Mouse (Mus musculus) CD4-positive helper T cell, adult 2 months (primary cell): ENCODE results near the gene Ang2.
A peak's percentile ranks its signal among the peaks of the same experiment; 100 is the strongest.
"Not testable (repeated sequence)": the region's sequence is repeated elsewhere in the genome, so short reads cannot be mapped to it uniquely, and the experiment has no call there.

Experiments used
- DNase-seq: peaks from one replicate; pipeline ENCODE4 v3.0.0-alpha.2; 2012; ENCODE audit warnings: low read depth, missing footprints, low spot score

Ang2 gene

DNA sequence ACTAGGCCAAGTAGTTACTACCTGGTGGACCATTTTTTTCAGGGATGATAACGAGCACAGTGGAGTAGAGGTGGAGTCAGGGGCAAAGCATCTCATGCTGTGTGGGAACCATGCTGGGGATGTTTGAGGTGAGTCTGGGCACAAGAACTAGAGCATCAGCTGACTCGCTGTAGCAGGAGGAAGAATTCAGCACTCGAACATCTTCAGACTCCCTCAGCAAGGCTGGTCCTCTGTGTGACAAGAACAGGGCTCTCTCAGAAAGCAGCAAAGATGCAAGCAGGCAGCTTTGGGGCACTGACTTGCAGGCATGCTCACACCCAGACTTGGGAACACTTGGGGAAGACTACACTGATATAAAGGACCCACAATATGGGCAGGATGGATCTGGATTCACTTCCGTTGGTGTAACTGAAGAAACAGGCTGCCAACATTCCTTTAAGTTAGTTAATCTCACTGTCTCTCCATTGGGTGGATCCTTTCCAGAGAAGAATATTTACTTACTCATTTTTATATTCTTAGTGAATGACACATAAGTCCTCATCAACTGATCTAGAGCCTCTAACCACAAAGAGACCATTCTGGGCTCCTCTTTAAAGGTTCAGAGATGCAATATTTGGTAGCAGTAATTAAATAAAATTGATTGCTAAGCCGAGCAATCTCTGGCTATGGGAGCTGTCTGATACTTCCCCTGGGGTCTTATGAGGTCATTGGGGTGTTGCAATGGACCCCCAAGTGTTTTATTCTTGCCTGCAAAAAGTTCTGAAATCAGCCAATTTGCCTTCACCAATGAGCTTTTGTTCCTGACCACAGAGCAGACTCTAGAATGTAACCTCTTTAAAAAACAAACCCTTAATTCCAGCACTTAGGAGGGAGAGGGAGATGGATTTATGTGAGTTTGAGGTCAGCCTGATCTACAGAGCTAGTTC is at the start of gene Ang2:
Gene Ang2 (minus strand): TSS at position 51 of the 926 bp plus-strand sequence.
- DNase-seq, result no peak

DNA sequence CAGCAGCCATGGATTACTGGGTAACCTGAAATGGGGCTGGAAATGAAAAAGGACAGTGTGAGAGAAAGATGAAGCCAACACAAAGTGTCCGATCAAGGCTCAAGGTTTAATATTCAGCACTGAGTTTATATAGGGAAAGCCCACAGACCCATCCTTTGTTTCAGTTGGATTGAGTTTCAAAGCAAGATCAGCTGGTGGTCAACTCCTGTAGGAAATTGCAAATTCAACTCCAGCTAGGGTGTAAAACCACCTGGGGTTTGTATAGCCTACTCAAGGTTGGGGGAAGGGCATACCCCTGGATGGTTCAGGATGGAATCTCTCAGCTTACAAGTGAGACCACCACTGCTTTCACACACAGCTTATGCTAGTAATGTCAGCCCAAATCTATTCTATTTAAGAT is 48.8 kb upstream of the Ang2 start:
- DNase-seq, result no peak

DNA sequence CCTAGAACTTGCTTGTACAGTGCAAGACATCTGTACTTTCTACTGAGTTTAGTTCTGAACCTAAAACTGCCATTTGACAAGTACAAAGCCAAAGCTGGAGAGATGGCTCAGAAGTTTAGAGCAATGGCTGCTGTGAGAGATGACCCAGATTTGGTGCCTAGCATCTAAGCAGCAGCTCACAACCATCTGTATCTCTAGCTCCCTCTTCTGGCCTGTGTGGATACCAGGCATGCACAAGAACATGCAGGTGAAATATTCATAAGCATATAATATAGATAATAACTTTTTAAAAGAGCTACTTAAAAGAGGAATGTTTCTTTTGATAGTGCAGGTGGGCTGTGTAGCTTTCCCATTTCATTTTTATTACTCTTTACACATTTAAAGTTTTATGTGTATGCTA is 42.0 kb upstream of the Ang2 start:
- peak; percentile 7 for DNase-seq

DNA sequence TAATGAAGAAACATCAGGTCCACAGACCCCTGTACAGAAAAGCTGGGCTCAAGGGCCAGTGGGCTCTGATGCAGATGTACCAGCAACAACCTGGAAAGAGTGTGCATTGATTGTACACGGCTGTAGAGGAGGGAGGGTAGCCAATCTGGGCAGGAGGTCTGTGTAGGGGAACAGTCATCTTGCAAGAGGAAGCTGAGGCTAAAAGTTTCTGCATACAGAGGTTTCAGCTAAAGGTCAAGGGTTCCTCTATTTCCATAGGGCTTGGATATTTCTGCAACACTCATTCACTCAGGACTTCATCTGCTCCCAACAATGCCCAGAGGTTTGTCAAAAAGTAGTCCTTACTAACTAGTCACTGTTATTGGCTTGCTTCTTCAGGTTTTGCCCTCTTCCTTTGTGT is 38.5 kb upstream of the Ang2 start:
- not testable (repeated sequence) for DNase-seq

DNA sequence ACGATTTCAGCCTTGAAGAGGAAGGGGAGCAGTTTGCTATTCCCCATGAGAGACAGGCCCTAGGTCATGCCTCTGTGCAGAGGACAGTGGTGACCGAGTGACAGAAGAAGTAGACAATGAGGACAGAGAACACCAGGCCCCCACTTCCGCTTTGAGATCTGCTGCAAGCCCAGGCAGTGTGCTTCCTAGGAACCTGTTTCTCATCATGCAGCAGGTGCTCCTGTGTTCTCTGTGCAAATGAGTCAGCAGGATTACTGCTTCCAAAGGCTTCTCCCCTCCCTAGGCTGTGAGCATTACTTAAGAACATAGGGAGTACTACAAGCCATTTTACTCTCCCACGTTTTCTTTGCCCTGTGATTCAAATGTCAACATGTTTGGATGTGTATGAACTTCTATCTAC is 30.7 kb upstream of the Ang2 start:
- DNase-seq, result not testable (repeated sequence)

DNA sequence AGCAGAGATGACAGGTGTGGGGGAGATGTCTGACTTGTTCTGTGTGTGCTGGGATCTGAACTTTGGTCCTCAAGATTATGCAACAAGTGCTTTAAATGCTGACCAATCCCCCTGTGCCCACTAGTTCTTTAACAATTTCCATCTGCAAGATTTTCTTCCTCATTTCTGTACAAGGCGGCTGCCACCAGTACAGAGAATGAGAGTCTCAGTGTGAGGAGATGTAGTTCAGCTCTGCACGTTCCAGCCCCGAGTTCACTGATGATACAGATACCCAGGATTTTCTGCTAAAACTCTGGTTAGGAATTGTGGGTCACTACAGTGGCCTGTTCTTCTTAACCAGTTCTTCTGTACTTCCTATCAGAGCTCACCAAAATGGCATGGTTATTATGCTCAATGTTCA is 21.1 kb upstream of the Ang2 start:
- not testable (repeated sequence) for DNase-seq

DNA sequence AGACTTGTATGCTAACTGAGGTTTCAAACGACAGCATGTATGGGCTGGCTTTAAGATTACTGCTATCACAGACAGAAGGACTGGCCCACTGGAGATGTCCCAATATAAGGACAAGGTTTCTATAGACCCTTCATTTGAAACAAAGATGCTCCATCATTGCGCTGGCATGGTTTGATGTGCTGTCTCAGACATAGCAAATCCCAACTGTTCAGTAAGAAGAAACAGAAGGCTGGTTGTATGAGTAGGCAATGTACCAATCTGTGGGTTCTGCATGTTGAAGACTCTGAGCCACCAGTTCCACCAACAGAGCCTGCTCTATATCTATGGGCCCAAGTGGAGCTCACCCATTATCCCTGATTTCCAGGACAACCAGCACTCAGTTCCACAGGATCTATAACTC is 4.2 kb upstream of the Ang2 start, which contains the start of gene Ear14:
Gene Ear14 (plus strand): TSS at position 277 of the 400 bp plus-strand sequence.
- no peak for DNase-seq

DNA sequence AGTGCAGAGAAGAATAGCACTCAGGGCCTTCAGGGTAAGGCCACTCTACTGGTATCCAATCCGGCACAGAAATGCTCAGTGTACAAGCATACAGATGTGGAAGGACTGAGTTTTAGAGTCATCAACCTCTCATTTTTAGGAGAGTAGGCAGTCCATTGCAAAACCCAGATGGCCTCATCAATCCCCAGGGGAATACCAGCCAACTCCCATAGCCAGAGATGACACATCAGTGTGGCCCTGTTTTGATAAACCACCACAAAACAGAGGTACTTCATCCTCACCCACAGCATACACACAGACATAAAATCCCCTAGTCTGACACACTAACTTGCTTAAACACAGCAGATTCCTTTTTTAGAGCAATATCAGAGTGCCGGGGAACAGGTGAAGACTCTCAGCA is 1.5 kb upstream of the Ang2 start:
- no peak for DNase-seq

DNA sequence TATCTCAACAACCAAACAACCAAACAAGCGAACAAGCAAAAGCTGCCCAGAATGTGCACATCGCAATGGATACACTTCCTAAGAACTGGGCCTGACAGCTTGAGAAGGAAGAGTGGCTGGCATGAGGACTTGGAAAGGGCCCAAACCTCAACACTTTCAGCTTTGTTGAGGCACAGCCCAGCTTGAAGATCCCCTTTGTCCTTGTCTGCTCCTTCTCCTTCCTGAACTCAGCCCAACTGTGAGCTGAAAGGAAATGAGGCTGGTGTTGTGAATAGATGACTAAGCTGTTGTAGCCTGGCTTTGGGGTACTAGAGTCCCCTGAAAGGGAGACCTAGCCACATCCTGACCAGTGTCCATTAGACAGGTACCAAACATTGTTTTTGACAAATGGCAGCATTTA is 1.1 kb upstream of the Ang2 start:
- no peak for DNase-seq

DNA sequence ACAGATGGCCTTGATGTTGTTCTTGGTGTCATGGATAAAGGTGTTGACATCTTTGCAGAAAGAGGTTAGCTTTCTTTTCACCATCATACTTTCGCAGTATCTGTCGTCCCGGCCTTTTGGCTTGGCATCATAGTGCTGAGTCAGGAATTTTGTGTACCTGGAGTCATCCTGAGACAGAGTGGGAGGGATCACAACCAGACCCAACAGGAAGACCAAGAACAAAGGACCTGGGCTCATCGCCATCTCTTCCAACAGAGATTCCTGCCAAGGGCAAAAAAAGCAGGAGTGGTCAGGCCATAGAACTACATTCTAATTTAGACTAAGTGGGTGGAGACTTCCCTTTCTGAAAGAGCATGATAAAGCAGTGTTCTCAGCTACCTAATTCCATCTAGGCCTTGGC is 3.3 kb downstream of the Ang2 start:
- no peak for DNase-seq

DNA sequence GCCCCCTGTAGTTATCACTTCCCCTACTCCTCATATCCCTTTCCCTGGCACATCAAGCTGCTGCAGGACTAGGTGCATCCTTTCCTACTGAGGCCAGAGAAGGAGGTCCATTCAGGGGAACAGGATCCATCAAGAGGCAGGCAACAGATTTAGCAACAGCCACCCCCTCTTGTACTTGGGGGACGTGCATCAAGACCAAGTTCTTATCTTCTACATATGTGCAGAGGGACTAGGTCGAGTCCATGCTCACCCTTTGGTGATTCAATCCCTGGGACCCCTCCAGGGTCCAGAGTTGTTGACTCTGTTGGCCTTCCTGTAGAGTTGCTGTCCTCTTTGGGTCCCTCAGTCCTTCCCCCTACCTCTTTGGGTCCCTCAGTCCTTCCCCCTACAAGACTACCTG is 17.9 kb downstream of the Ang2 start:
- DNase-seq, result not testable (repeated sequence)

DNA sequence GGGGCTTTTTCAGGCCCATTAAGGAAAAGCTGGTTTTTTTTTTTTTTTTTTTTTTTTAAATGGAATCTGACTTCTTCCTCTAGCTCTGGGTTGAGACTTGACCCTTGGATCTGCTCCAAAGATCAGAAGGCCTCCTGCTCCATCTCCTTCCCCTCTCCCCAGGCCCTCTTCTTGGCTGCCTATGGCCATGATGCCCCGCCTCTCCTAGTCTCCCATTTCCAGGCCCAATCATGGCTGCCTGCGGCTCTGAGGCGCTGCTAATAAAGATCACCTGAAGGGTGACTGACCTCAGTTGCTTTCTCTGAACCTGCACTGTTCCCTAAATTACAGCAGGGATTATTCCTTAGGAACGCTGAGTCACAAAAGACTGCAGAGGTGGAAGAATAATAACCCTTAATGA is 25.1 kb downstream of the Ang2 start:
- DNase-seq, result no peak

DNA sequence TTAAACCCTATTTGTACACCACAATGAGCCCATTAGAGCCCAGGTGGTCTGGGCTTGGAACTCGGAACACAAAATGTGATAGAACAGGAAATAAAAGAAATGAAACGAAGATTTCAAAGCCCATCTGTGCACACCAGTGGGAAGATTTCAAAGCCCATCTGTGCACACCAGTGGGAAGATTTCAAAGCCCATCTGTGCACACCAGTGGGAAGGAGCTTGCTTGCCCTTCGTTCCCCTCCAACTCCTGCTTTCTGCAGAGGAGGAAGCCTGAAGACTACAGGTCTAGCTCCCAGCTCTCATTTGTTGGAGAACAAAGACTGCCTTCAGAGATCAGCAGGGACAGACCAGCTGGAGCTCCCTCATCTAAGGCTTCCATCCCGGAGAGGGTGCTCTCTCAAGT is 26.0 kb downstream of the Ang2 start:
- not testable (repeated sequence) for DNase-seq

DNA sequence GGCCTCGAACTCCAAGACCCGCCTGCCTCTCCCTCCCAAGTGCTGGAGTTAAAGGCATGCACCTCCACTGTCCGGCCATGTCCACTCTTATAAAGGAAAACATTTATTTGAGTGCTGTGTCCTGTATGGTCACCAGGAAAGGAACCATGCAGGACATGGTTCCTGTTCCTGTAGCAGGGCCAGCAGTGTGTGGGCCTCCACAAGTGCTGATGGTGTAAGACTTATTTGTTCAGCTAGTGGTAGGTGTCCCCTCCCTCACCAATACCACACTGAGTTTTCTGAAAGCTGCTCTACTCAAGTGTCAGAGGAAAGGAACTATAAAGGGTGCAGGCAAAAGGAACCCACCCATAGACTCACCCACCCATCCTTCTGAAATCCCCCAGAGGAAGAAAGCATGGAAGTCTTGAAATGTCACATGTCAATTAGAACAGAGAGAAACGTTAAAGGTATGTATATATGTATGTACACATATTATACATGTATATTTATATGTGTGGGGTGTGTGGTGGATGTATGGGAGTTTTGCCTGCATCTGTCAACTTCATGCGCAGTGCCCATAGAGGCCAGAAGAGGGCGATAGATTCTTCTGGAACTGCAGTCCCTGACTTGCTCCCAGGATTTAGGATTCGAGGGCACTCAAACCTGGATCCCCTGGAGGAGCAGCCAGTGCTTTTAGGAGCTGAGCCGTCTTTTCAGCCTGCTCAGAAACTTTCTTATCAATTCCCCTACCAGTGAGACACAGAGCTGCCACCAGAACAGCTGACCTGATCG is 26.7 kb downstream of the Ang2 start:
- DNase-seq, result not testable (repeated sequence)

DNA sequence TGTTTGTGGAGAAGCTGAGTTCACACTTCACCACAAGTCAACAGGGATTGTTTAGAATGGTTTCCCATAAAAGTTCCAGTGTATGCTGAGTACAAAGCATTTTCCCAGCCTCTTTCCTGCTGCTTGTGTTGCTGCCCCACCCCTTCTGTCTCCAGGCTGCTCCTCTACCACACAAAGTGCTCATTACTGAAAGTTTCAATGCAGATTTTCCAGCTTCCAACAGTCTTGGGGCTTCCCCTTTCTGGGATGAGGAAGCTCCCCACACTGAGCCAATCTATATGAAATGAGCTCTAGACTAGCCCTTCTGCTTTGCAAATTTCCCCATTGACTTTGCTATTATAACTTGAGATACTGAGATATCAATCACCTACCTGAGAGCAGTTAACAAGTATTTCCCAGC is 32.9 kb downstream of the Ang2 start:
- DNase-seq, result no peak

DNA sequence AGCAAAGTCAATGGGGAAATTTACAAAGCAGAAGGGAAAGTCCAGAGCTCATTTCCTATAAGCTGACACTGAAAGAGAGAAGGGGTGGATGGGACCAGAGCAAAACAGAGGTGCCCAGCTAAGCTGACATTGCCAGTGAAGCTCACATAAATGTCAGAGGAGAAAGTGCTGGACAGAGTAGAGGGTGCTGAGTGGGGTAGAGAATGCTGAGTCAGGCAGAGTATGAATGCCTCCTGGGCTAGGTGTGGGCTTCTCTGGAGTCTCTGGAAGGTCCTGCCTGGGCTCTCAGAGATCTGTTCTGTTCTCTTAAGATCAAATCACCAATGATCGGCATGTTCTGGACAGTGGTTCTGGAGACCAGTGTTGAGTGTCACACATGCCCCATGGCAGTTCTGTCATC is 33.5 kb downstream of the Ang2 start:
- DNase-seq, result no peak

DNA sequence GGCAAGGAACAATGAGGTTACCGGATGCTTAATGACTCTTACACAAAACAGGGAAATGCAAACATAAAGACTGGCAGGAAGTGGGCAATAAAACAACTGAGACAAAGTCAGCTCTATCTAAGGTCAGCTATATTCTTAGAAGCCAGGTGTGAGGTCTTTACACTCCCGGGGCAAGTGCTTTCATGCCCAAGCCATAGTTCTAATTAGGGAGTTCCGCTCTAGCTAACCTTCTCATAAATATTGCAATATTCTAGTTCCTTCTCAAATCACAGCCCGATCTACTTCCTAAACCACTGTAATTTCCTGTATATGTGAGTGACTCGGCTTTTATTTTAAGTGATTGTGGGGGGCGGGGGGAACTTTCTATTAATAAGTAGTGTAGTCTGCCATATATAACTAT is 35.6 kb downstream of the Ang2 start:
- not testable (repeated sequence) for DNase-seq

DNA sequence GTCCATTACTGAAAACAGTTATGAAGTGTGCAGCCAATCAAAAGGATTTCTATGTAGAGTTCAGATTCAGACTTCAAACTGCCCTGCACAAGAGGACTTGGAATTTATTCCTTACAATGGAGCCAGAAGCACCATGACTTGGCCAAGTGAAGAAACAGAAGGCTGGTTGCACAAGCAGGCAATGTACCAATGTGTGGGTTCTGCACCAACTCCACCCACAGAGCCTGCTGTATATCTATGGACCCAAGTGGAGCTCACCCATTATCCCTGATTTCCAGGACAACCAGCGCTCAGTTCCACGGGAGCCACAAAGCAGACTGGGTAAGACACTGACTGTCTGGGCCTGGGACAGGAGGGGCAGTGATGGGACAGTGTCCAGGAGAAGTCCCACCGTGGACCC is 37.0 kb downstream of the Ang2 start, which contains the start of gene Rnase2b:
Gene Rnase2b (plus strand): TSS at position 285 of the 400 bp plus-strand sequence.
- not testable (repeated sequence) for DNase-seq

DNA sequence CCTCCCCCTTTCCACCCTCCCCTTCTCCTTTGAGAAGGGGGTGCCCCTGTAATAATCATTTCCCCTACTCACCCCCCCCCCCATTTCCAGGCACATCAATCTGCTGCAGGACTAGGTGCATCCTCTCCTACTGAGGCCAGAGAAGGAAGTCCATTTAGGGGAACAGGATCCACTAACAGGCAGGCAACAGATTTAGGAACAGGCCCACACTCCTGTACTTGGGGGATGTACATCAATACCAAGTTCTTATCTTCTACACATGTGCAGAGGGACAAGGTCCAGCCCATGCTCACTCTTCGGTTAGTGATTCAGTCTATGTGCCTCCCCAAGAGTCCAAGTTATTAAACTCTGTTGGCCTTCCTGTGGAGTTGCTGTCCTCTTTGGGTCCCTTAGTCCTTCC is 41.9 kb downstream of the Ang2 start:
- no peak for DNase-seq

DNA sequence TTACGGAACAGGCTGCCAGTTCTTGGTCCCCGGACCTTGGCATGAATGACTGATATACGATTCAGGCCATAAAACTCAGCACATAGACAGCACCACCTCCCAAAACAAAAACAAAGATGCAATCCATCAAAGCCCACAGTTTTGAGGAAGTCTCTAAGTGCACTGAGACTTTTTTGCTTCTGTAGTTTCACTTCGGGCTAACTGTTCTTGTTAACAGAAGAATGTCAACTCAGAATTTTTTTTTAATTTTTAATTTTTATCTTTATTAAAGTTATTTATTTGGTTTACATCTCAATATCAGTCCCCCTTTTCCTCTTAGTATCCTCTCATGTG is 42.2 kb downstream of the Ang2 start:
- no peak for DNase-seq

DNA sequence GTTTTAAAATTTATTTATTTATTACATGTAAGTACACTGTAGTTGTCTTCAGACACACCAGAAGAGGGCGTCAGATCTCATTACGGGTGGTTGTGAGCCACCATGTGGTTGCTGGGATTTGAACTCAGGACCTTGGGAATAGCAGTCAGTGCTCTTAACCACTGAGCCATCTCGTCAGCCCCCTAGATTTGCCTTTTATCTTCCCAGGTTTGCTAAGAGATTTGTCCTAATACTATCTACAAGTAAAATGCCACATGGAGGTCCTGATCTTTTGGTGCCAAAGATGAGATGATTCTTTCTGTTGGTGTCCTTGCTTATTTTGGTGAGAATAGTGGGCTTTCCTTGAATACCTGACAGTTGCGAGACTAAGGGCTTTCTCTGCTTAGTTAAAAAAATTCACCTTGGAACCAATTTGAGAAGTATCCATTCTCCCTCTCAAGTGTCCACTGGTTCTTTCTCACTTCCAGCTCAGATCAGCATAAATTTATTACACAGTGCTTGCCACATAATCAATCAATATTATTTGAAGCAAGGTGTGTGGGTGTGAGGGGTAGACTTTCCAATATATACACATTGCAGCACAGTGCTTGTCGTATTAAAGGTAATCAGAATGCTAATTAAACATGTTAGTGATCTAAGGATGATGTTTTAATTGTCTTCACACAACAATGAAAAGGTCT is 42.8 kb downstream of the Ang2 start:
- DNase-seq, result no peak

DNA sequence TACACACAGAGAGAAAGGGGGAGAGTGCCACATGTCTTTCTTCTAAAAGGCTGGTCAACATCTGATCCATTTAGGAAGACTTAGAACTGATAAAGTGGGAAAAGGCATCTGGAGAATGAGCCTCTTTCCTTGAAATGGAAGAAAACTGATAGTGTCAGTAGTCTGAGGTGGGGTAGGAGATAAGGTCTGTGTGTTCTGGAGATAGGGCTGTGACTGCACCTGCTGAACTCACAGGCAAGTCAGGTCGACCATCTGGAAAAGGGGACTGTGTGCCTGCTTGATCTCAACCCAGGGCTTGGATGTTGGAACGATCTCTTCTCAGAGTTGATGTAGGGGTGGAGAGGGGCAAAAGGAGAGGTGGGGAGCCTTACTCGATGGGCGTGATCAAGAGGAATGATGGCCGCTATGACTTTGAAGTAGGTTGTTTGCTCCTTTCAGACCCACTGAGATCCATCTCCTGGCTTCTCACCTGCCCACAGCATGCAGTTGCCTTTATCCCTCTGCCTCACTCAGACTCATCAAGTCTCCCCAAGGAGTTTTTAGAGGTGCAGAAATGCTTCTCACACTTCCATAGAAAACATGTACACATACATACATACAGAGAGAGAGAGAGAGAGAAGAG is 46.6 kb downstream of the Ang2 start:
- no peak for DNase-seq
